Mouse (Mus musculus): ENCODE measurements around the gene St5. TPM values are rescaled to one million over a fixed set of nuclear protein-coding genes. Genes with fewer than 3 reads are reported as not detected.
A peak's percentile ranks its signal among the peaks of the same experiment; 100 is the strongest.

St5 gene
- polyA plus RNA-seq, 1 experiment from 2014 or later: 40.3 TPM

GRCm38 (mm10) chr7:109628935-109629609 is 74.3 kb downstream of the St5 start:
- ATAC-seq (replicated peaks; ENCODE audit: low FRiP score, low read depth) (no peak; the same call in 1 of the 2 replicates), DNase-seq (ENCODE audit: low spot score) (peak; percentile 58)
- Histone ChIP-seq H3K4me1 (replicated peaks; ENCODE audit: insufficient read depth, low read length) (no peaks in the 10 kb centered on the region; the same call in 1 of the 2 replicates), H3K4me2 (ENCODE audit: low read length) (no peak overlapping the region), H3K36me3 (ENCODE audit: insufficient read depth, low read length) (no peaks in the 10 kb centered on the region), H3K9ac (ENCODE audit: low read depth, low read length) (no peak overlapping the region), H3K27ac (peak overlapping the region; percentile 70), H3K4me3 (replicated peaks; ENCODE audit: low read depth, low read length) (no peak overlapping the region), H3K27me3 (ENCODE audit: insufficient read depth, low read length) (no peaks in the 10 kb centered on the region), H3K9me3 (replicated peaks; ENCODE audit: low read length) (no peaks in the 10 kb centered on the region)
- 55% methylated on average over 9 of the region's 9 CpGs for WGBS
- TF ChIP-seq CTCF (IDR thresholded peaks at IDR 0.05; ENCODE audit: low read depth): no peak

- H3K36me3 ChIP-seq (ENCODE audit: insufficient read depth, low read length): no peaks in the 10 kb centered on the region
- H3K27ac ChIP-seq: no peak overlapping the region
- no peak overlapping the region for H3K4me3 ChIP-seq (replicated peaks; ENCODE audit: low read depth, low read length)
- no peaks in the 10 kb centered on the region for H3K27me3 ChIP-seq (ENCODE audit: insufficient read depth, low read length)
- H3K9ac ChIP-seq (ENCODE audit: low read depth, low read length): no peak overlapping the region
- H3K9me3 ChIP-seq (replicated peaks; ENCODE audit: low read length): no peaks in the 10 kb centered on the region
- no peak for TF ChIP-seq CTCF (IDR thresholded peaks at IDR 0.05; ENCODE audit: low read depth)
- no peak for DNase-seq (ENCODE audit: low spot score)
- H3K4me1 ChIP-seq (replicated peaks; ENCODE audit: insufficient read depth, low read length): no peaks in the 10 kb centered on the region; the same call in 1 of the 2 replicates
- ATAC-seq (replicated peaks; ENCODE audit: low FRiP score, low read depth): no peak
- H3K4me2 ChIP-seq (ENCODE audit: low read length): no peak overlapping the region
- WGBS: 78% methylated on average over 2 of the region's 2 CpGs
Observed at GRCm38 (mm10) chr7:109627851-109628250, 75.6 kb downstream of the St5 start.

GRCm38 (mm10) chr7:109622234-109622838 is 81.1 kb downstream of the St5 start:
- WGBS: 82% methylated on average over 9 of the region's 9 CpGs
- DNase-seq (ENCODE audit: low spot score): no peak
- Histone ChIP-seq H3K9me3 (replicated peaks; ENCODE audit: low read length) (no peaks in the 10 kb centered on the region), H3K36me3 (ENCODE audit: insufficient read depth, low read length) (no peaks in the 10 kb centered on the region), H3K4me2 (ENCODE audit: low read length) (no peak overlapping the region), H3K27ac (no peak overlapping the region), H3K4me1 (replicated peaks; ENCODE audit: insufficient read depth, low read length) (no peaks in the 10 kb centered on the region), H3K9ac (ENCODE audit: low read depth, low read length) (no peak overlapping the region), H3K4me3 (replicated peaks; ENCODE audit: low read depth, low read length) (no peak overlapping the region), H3K27me3 (ENCODE audit: insufficient read depth, low read length) (no peaks in the 10 kb centered on the region)
- no peak for TF ChIP-seq CTCF (IDR thresholded peaks at IDR 0.05; ENCODE audit: low read depth)
- ATAC-seq (replicated peaks; ENCODE audit: low FRiP score, low read depth): no peak

GRCm38 (mm10) chr7:109620967-109621366 is 82.4 kb downstream of the St5 start:
- Histone ChIP-seq H3K9ac (ENCODE audit: low read depth, low read length) (no peak overlapping the region), H3K27me3 (ENCODE audit: insufficient read depth, low read length) (no peaks in the 10 kb centered on the region), H3K27ac (no peak overlapping the region; the same call in 1 of the 2 replicates), H3K4me1 (replicated peaks; ENCODE audit: insufficient read depth, low read length) (0 out of 2 replicates have a peak, but pooled peaks cover 8% of the 10 kb centered on the region), H3K36me3 (ENCODE audit: insufficient read depth, low read length) (no peaks in the 10 kb centered on the region), H3K9me3 (replicated peaks; ENCODE audit: low read length) (no peaks in the 10 kb centered on the region), H3K4me2 (ENCODE audit: low read length) (no peak overlapping the region), H3K4me3 (replicated peaks; ENCODE audit: low read depth, low read length) (no peak overlapping the region)
- ATAC-seq (replicated peaks; ENCODE audit: low FRiP score, low read depth) (no peak), DNase-seq (ENCODE audit: low spot score) (peak; percentile 53)
- no peak for TF ChIP-seq CTCF (IDR thresholded peaks at IDR 0.05; ENCODE audit: low read depth)
- WGBS: 29% methylated on average over 2 of the region's 2 CpGs

GRCm38 (mm10) chr7:109620288-109620687 is 83.1 kb downstream of the St5 start:
- Histone ChIP-seq H3K27me3 (ENCODE audit: insufficient read depth, low read length) (no peaks in the 10 kb centered on the region), H3K36me3 (ENCODE audit: insufficient read depth, low read length) (no peaks in the 10 kb centered on the region), H3K4me2 (ENCODE audit: low read length) (no peak overlapping the region), H3K4me1 (replicated peaks; ENCODE audit: insufficient read depth, low read length) (peaks cover 13% of the 10 kb centered on the region; the same call in 1 of the 2 replicates), H3K9ac (ENCODE audit: low read depth, low read length) (no peak overlapping the region), H3K27ac (no peak overlapping the region), H3K4me3 (replicated peaks; ENCODE audit: low read depth, low read length) (no peak overlapping the region), H3K9me3 (replicated peaks; ENCODE audit: low read length) (no peaks in the 10 kb centered on the region)
- 90% methylated on average over 3 of the region's 3 CpGs for WGBS
- no peak for TF ChIP-seq CTCF (IDR thresholded peaks at IDR 0.05; ENCODE audit: low read depth)
- ATAC-seq (replicated peaks; ENCODE audit: low FRiP score, low read depth): no peak
- DNase-seq (ENCODE audit: low spot score): no peak

GRCm38 (mm10) chr7:109618721-109619120 is 84.7 kb downstream of the St5 start:
- TF ChIP-seq CTCF (IDR thresholded peaks at IDR 0.05; ENCODE audit: low read depth): peak; percentile 83
- Histone ChIP-seq H3K27me3 (ENCODE audit: insufficient read depth, low read length) (no peaks in the 10 kb centered on the region), H3K9me3 (replicated peaks; ENCODE audit: low read length) (no peaks in the 10 kb centered on the region), H3K4me3 (replicated peaks; ENCODE audit: low read depth, low read length) (no peak overlapping the region), H3K36me3 (ENCODE audit: insufficient read depth, low read length) (no peaks in the 10 kb centered on the region), H3K4me1 (replicated peaks; ENCODE audit: insufficient read depth, low read length) (peaks cover 21% of the 10 kb centered on the region), H3K4me2 (ENCODE audit: low read length) (no peak overlapping the region), H3K27ac (no peak overlapping the region), H3K9ac (ENCODE audit: low read depth, low read length) (no peak overlapping the region)
- DNase-seq (ENCODE audit: low spot score): peak; percentile 78
- no peak for ATAC-seq (replicated peaks; ENCODE audit: low FRiP score, low read depth)
- 27% methylated on average over 6 of the region's 6 CpGs for WGBS

Measured in kidney, postnatal 0 days (tissue).